Comparison of ENCODE assay signal across 21 mouse cellular contexts in genomic region chr13:45936765-45937164, GRCm38 (mm10). TPM values are rescaled to one million over a fixed set of nuclear protein-coding genes. Genes with fewer than 3 reads are reported as not detected.
A peak's percentile ranks its signal among the peaks of the same experiment; 100 is the strongest.
DNase-seq lines count a peak whose midpoint lies in the region; ATAC-seq and TF ChIP-seq lines count a peak whose summit lies in the region.
"Had no signal": no experiment of that assay in that cellular context is flagged by ENCODE, and none has a peak within 500 bp of the region (broad histone marks: within the 10 kb centered on the region; RNA-seq: fewer than 3 reads in every experiment).

No protein-coding gene starts in this region.

- intact Hi-C loops in left cerebral cortex, postnatal 36 days (cut with DNase I), result no loop called here

- peaks cover 25% of the 10 kb centered on the region for H3K4me1 ChIP-seq in kidney, embryonic 15.5 days
- peaks cover 2 to 34% of the 10 kb centered on the region in 2 experiments for H3K4me1 ChIP-seq in CH12.LX (ENCODE audit: control insufficient read depth in 1 of 2, insufficient read depth in 2 of 2)

- no peak overlapping the region for H3K4me2 ChIP-seq in kidney, embryonic 15.5 days
- H3K4me2 ChIP-seq in CH12.LX (ENCODE audit: insufficient read depth, low read depth, poor library complexity, severe bottlenecking), result no peak overlapping the region
- H3K4me2 ChIP-seq: embryonic facial prominence, embryonic 13.5 days; embryonic facial prominence, embryonic 15.5 days; forebrain, embryonic 13.5 days; forebrain, embryonic 15.5 days had no signal

- H3K79me2 ChIP-seq in CH12.LX (replicated peaks; ENCODE audit: control insufficient read depth, extremely low read depth, insufficient read depth, poor library complexity, severe bottlenecking), result peaks cover 29% of the 10 kb centered on the region

- 0 out of 2 replicates have a peak overlapping the region, but pooled peaks have one; percentile 22 for H3K27ac ChIP-seq in kidney, embryonic 15.5 days
- no peak overlapping the region for H3K27ac ChIP-seq in CH12.LX (ENCODE audit: insufficient read depth, low read depth)
- H3K27ac ChIP-seq: embryonic facial prominence, embryonic 13.5 days; embryonic facial prominence, embryonic 15.5 days; forebrain, embryonic 13.5 days; forebrain, embryonic 15.5 days had no signal

- peaks cover under 1% of the 10 kb centered on the region; the same call in 1 of the 2 replicates for H3K36me3 ChIP-seq in kidney, embryonic 15.5 days
- peaks cover 17 to 57% of the 10 kb centered on the region in 2 experiments for H3K36me3 ChIP-seq in CH12.LX (replicated peaks in 1 of 2; ENCODE audit: control insufficient read depth in 1 of 2, insufficient read depth in 1 of 2, low read length in 1 of 2)
- H3K36me3 ChIP-seq: embryonic facial prominence, embryonic 15.5 days; forebrain, embryonic 15.5 days had no signal

- no peak for TF ChIP-seq POLR2A in CH12.LX (IDR thresholded peaks at IDR 0.05; ENCODE audit: low read depth, low read length)

- ATAC-seq in kidney, embryonic 15.5 days (replicated peaks; ENCODE audit: low FRiP score), result no peak
- ATAC-seq in granulocyte monocyte progenitor cell, adult 5-6 weeks (replicated peaks; ENCODE audit: poor library complexity, severe bottlenecking), result no peak
- ATAC-seq: forebrain, embryonic 13.5 days; forebrain, embryonic 15.5 days; forebrain, postnatal 0 days had no signal

- H3K27me3 ChIP-seq in kidney, embryonic 15.5 days, result no peaks in the 10 kb centered on the region
- H3K27me3 ChIP-seq in CH12.LX (replicated peaks), result no peaks in the 10 kb centered on the region
- H3K27me3 ChIP-seq: embryonic facial prominence, embryonic 13.5 days; embryonic facial prominence, embryonic 15.5 days; forebrain, embryonic 13.5 days; forebrain, embryonic 15.5 days had no signal

- TF ChIP-seq CTCF in CH12.LX (conservative IDR thresholded peaks at IDR 0.05 in 1 of 2, IDR thresholded peaks at IDR 0.05 in 1 of 2; ENCODE audit: low read depth in 2 of 2, low read length in 2 of 2), result no peak

- in situ Hi-C loops in CH12.LX (cut with MboI; ENCODE audit: low pct_ligation_motif_present, low pct_unique_long_range_greater_than_20kb, low sequenced_read_pairs), result no loop called here

- no peak overlapping the region for H3K4me3 ChIP-seq in kidney, embryonic 15.5 days (replicated peaks)
- peak overlapping the region in 2 of 3 experiments; percentile 51 to 52 for H3K4me3 ChIP-seq in CH12.LX (replicated peaks in 1 of 3; ENCODE audit: low read depth in 2 of 3, low read length in 2 of 3, poor library complexity in 1 of 3)
- H3K4me3 ChIP-seq: embryonic facial prominence, embryonic 13.5 days; embryonic facial prominence, embryonic 15.5 days; forebrain, embryonic 13.5 days; forebrain, embryonic 15.5 days had no signal

- TF ChIP-seq RAD21 in CH12.LX (IDR thresholded peaks at IDR 0.05; ENCODE audit: low read depth, low read length), result no peak

- no peaks in the 10 kb centered on the region for H3K9me3 ChIP-seq in kidney, embryonic 15.5 days (replicated peaks)
- peaks cover 2% of the 10 kb centered on the region for H3K9me3 ChIP-seq in CH12.LX (replicated peaks; ENCODE audit: low read length)
- H3K9me3 ChIP-seq: embryonic facial prominence, embryonic 13.5 days; embryonic facial prominence, embryonic 15.5 days; forebrain, embryonic 15.5 days had no signal

- dilution Hi-C loops in CH12.LX (cut with MboI; ENCODE audit: extremely low pct_ligation_motif_present, extremely low pct_unique_long_range_greater_than_20kb, low sequenced_read_pairs), result no loop called here

- H3K9ac ChIP-seq in kidney, embryonic 15.5 days, result no peak overlapping the region
- peak overlapping the region; percentile 78; the same call in 1 of the 2 replicates for H3K9ac ChIP-seq in CH12.LX (ENCODE audit: insufficient read depth, low read depth)
- H3K9ac ChIP-seq: embryonic facial prominence, embryonic 13.5 days; embryonic facial prominence, embryonic 15.5 days; forebrain, embryonic 13.5 days; forebrain, embryonic 15.5 days; forebrain, postnatal 0 days had no signal

- TF ChIP-seq EP300 in CH12.LX (IDR thresholded peaks at IDR 0.05; ENCODE audit: low read length), result no peak

- DNase-seq in kidney, postnatal 4 days, result no peak
- DNase-seq in CH12.LX (ENCODE audit: extremely low read depth), result no peak
- peak; percentile 42 for DNase-seq in NIH3T3 (ENCODE audit: low read depth)
- no peak for DNase-seq in left cerebral cortex, postnatal 36 days (ENCODE audit: low spot score in 2 of 2)
- DNase-seq: adrenal gland, adult 2 months; adrenal gland, postnatal 10 days; adrenal gland, postnatal 25 days; cerebellum, adult 11 months; cerebellum, adult 18-20 months; cerebellum, adult 8-10 months; cerebellum, adult 9-11 months; cerebellum, postnatal 14 days; cerebellum, postnatal 36 days; embryo, embryonic 11 days; forebrain, postnatal 0 days had no signal

TF ChIP-seq in CH12.LX, 34 proteins besides CTCF, POLR2A, EP300 and RAD21:
- TF ChIP-seq E2F4 (IDR thresholded peaks at IDR 0.05; ENCODE audit: insufficient replicate concordance, low read depth, low read length) (no peak), USF1 (IDR thresholded peaks at IDR 0.05; ENCODE audit: low read depth, low read length) (no peak)

RNA-seq across cellular contexts. Expression of gene Atxn1, which starts 28.0 kb away (rescaled TPM):
- polyA plus RNA-seq in kidney, embryonic 15.5 days (2015; fragmentation: Nextera tagmentation; extraction: Ambion mirVana), result 6.3 and 7.0 TPM in 2 replicates
- total RNA-seq in CH12.LX (2012; rRNA removed) (13.1 and 13.6 TPM in 2 replicates), CH12.LX (2014; rRNA removed) (8.0 and 8.2 TPM in 2 replicates)
- polyA plus RNA-seq in CH12.LX (2012; ENCODE audit: insufficient read length, low read depth), result 9.3 and 9.7 TPM in 2 replicates
- total RNA-seq in granulocyte monocyte progenitor cell, adult 5-6 weeks (2014; fragmentation: Nextera tagmentation), result 26.9 and 35.7 TPM in 2 replicates
- 6.0 and 11.9 TPM in 2 replicates for total RNA-seq in granulocyte monocyte progenitor cell, adult 5-6 weeks (2017)
- total RNA-seq in left cerebral cortex, postnatal 36 days (2021), result 100 to 1,000 TPM; 156 to 184 TPM

Comparison
In these comparisons a context has a peak if more than half of its experiments do, and no peak if none do; other contexts are left out.
1. RNA of gene Atxn1, which starts 28.0 kb away (total RNA-seq): 156 to 184 TPM in left cerebral cortex, postnatal 36 days; 6.0 to 35.7 TPM in granulocyte monocyte progenitor cell, adult 5-6 weeks and 8.0 to 13.6 TPM in CH12.LX; every median in the first group is over 4 times any median in the second.